Mouse (Mus musculus) liver, embryonic 14.5 days (tissue): ENCODE measurements around the gene Mcm9. TPM values are rescaled to one million over a fixed set of nuclear protein-coding genes. Genes with fewer than 3 reads are reported as not detected.

Source experiments
- ATAC-seq: fragments of 200-750 bp; cut with Nextera tagmentation; 2 replicates; pipeline ENCODE4 v1.8.0; 2017; ENCODE audit warnings: moderate number of reproducible peaks, mild to moderate bottlenecking, moderate library complexity; ENCODE audit not compliant: insufficient read depth
- DNase-seq, 3 experiments: peaks; one replicate each; pipeline ENCODE4 v3.0.0-alpha.2; 2012 to 2013; ENCODE audit warnings: low read depth in 3 of 3, low spot score in 3 of 3
- H3K27ac ChIP-seq: fragments of 300-500 bp; sonication (generic); 2 replicates; pipeline ENCODE4 v1.5.1; 2014; ENCODE audit warnings: moderate library complexity, mild to moderate bottlenecking, control low read depth, inconsistent platforms
- H3K27me3 ChIP-seq: fragments of 300-500 bp; sonication (generic); 2 replicates; pipeline ENCODE4 v1.6.1; 2014; ENCODE audit warnings: mild to moderate bottlenecking, low read length, moderate library complexity; ENCODE audit not compliant: control insufficient read depth, insufficient read depth
- H3K36me3 ChIP-seq: fragments of 300-500 bp; sonication (generic); replicated peaks from 2 replicates; pipeline ENCODE4 v1.6.1; 2014; ENCODE audit warnings: low read depth; ENCODE audit not compliant: control insufficient read depth, insufficient read depth
- H3K4me1 ChIP-seq, 2 experiments: fragments of 200-500 bp in 1 of 2; fragments of 300-500 bp in 1 of 2; sonication (generic) in 1 of 2; replicated peaks; 2 replicates each; pipeline ENCODE4 v1.6.1; 2012 to 2014; ENCODE audit warnings: antibody characterized with exemption in 1 of 2, inconsistent platforms in 1 of 2, low read length in 1 of 2; ENCODE audit not compliant: control insufficient read depth in 2 of 2, insufficient read depth in 2 of 2
- H3K4me2 ChIP-seq: fragments of 300-500 bp; sonication (generic); 2 replicates; pipeline ENCODE4 v1.6.1; 2014; ENCODE audit warnings: low read depth, mild to moderate bottlenecking, control low read depth, moderate library complexity
- H3K4me3 ChIP-seq, 2 experiments: fragments of 200-500 bp in 1 of 2; fragments of 300-500 bp in 1 of 2; sonication (generic) in 1 of 2; 2 replicates each; pipeline ENCODE4 v1.5.1; 2012 to 2014; ENCODE audit warnings: low read depth in 2 of 2, low read length in 2 of 2, mild to moderate bottlenecking in 2 of 2, control low read depth in 1 of 2, inconsistent platforms in 1 of 2, moderate library complexity in 1 of 2; ENCODE audit not compliant: insufficient read depth in 1 of 2
- H3K9ac ChIP-seq: fragments of 300-500 bp; sonication (generic); replicated peaks from 2 replicates; pipeline ENCODE4 v1.6.1; 2014; ENCODE audit warnings: mild to moderate bottlenecking, control low read depth, moderate library complexity
- H3K9me3 ChIP-seq: fragments of 300-500 bp; sonication (generic); 2 replicates; pipeline ENCODE4 v1.6.1; 2016; ENCODE audit warnings: low read length, mixed read lengths; ENCODE audit not compliant: control insufficient read depth
- CTCF ChIP-seq: IDR thresholded peaks from 2 replicates; pipeline ENCODE4 v1.5.1; 2016; ENCODE audit warnings: antibody characterized with exemption, low read depth, control low read depth
- EP300 ChIP-seq: IDR thresholded peaks from 2 replicates; pipeline ENCODE4 v1.6.1; 2016; ENCODE audit warnings: antibody characterized with exemption, low read depth
- WGBS: fragments of 180-500 bp; shearing (Covaris S2); extraction: QIAGEN DNeasy Blood & Tissue Kit; methylation state at CpG from one replicate; pipeline ENCODE4 v1.1.7; 2014; ENCODE audit not compliant: insufficient replicate concordance; 5-methylcytosine and 5-hydroxymethylcytosine counted together
- polyA plus RNA-seq, 2 experiments: library from polyadenylated mRNA; depleted of rRNA in 1 of 2; stranded (reverse) in 1 of 2; unstranded in 1 of 2; fragments of >200 nt; fragmentation: Nextera tagmentation in 1 of 2; extraction: Ambion mirVana in 1 of 2; gene quantifications; 2 replicates each; pipeline versions ENCODE4 v1.2.1 to v1.2.3; 2012 to 2014

Gene Mcm9
- polyA plus RNA-seq, 2 experiments: 2.4 to 4.2 TPM

DNA sequence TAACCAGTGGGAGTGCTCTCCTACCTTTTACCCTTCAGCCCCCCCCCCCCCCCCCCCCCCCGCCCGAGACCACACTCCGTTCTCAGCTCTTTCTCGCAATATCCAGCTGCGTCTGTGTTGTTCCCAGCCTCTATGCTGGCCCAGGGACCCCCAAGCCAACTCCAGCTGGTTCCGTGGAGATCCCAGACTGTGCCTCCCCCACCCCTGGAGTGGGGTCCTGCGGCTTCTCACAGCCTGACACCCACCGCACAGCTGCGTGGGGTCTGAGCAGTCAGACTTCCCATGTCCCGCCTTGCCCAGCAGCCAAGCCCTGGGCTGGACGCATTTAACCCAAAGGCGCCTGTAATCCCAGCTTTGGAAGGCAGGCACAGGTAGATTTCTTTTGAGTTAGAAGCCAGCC is 49.2 kb downstream of the Mcm9 start:
- H3K27me3 ChIP-seq: no peaks in the 10 kb centered on the region
- ATAC-seq (no peak), DNase-seq (no peak)
- peaks cover 0 to 2% of the 10 kb centered on the region in 2 experiments; a peak in 1 of 4 replicates for H3K4me1 ChIP-seq
- H3K9me3 ChIP-seq: no peaks in the 10 kb centered on the region
- no peaks in the 10 kb centered on the region for H3K36me3 ChIP-seq
- TF ChIP-seq CTCF: no peak
- TF ChIP-seq EP300: no peak
- WGBS: 52% methylated on average over 11 of the region's 12 CpGs
- H3K27ac ChIP-seq: no peak overlapping the region
- no peak overlapping the region for H3K9ac ChIP-seq
- H3K4me3 ChIP-seq: peak overlapping the region in 1 of 2 experiments; percentile 36; a peak in 1 of 4 replicates
- H3K4me2 ChIP-seq: peak overlapping the region; percentile 53

DNA sequence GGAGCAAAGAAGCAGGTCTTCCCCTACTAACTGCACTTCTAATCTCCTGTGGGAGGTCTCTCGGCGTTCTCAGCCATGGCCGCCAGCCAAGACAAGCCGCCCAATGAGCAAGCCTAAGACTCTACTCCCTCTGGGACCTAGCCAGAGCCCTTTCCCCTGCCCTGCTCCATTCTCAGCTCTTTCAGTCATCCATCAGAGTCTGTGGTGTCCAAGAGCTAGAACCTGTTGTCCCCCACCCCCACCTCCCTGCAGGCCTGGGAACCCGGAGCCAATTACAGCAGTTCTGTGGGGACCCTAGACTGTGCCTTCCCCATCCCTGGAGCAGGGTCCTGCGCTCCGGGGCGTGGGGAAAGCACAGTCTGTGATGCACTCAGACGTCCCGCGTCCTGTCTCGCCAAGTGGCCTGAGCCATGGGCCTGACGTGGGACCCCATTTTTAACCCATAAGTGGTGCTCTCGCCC is 49.6 kb downstream of the Mcm9 start:
- peak overlapping the region; percentile 13 to 36; a peak in 3 of 4 replicates for H3K4me3 ChIP-seq
- H3K27me3 ChIP-seq: no peaks in the 10 kb centered on the region
- 43% methylated on average over 14 of the region's 14 CpGs for WGBS
- 0 out of 2 replicates have a peak overlapping the region, but pooled peaks have one; percentile 18 for H3K9ac ChIP-seq
- H3K36me3 ChIP-seq: no peaks in the 10 kb centered on the region
- TF ChIP-seq EP300 (no peak), CTCF (no peak)
- peak overlapping the region; percentile 53 for H3K4me2 ChIP-seq
- H3K9me3 ChIP-seq: no peaks in the 10 kb centered on the region
- no peak overlapping the region for H3K27ac ChIP-seq
- H3K4me1 ChIP-seq: peaks cover 0 to 2% of the 10 kb centered on the region in 2 experiments; a peak in 1 of 4 replicates
- DNase-seq (no peak), ATAC-seq (0 out of 2 replicates have a peak, but pooled peaks have one; percentile 35)

DNA sequence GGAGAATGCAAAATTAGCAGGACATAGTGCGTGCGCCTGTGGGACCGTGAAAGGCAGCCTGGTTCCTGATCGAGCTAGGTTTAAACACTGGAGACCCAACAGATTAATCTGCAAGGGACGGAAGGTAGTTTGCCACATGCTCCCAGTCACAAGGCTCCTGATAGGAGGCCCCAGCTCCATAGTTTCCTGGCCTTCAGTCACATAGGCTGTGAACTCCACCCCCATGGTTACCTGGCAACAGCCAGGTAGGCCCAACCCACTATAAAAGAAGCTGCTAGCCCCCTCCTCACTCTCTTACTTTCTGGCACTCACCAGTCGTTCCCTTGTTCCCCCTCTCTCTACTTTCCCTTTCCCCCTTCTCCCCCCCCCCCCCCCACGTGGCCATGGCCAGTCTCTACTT is 50.1 kb downstream of the Mcm9 start:
- Histone ChIP-seq H3K36me3 (no peaks in the 10 kb centered on the region), H3K27me3 (no peaks in the 10 kb centered on the region), H3K4me2 (0 out of 2 replicates have a peak overlapping the region, but pooled peaks have one; percentile 11), H3K4me3 (no peak overlapping the region), H3K27ac (no peak overlapping the region), H3K4me1 (peaks cover 0 to 2% of the 10 kb centered on the region in 2 experiments; a peak in 1 of 4 replicates), H3K9me3 (no peaks in the 10 kb centered on the region), H3K9ac (no peak overlapping the region)
- ATAC-seq (no peak), DNase-seq (no peak)
- WGBS: 49% methylated on average over 6 of the region's 7 CpGs
- TF ChIP-seq EP300 (no peak), CTCF (no peak)

DNA sequence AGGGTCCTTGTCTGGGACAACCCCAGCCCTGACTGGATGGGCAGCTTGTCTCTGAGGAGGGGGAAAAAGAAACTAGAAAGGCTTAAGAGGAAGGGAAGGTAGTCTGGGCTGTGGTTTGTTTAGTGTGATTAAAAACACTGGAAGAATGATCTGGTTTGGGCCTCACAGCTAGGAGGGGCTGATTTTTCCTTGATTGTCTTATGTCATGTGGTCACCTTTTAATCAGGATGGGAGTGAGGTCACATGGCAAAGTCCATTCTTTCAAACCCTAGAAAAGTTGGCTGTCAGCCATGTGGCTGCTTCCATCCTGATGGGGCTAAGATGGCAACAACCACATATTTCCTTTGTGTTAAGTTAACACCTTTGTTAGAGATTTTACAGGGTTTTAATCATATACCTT is 61.7 kb downstream of the Mcm9 start:
- Histone ChIP-seq H3K9me3 (no peaks in the 10 kb centered on the region), H3K27ac (no peak overlapping the region), H3K4me1 (peaks cover 0 to 2% of the 10 kb centered on the region in 2 experiments; a peak in 1 of 4 replicates), H3K36me3 (no peaks in the 10 kb centered on the region), H3K4me3 (no peak overlapping the region), H3K4me2 (no peak overlapping the region), H3K9ac (no peak overlapping the region), H3K27me3 (no peaks in the 10 kb centered on the region)
- no peak for ATAC-seq
- DNase-seq: no peak
- TF ChIP-seq CTCF (no peak), EP300 (no peak)

DNA sequence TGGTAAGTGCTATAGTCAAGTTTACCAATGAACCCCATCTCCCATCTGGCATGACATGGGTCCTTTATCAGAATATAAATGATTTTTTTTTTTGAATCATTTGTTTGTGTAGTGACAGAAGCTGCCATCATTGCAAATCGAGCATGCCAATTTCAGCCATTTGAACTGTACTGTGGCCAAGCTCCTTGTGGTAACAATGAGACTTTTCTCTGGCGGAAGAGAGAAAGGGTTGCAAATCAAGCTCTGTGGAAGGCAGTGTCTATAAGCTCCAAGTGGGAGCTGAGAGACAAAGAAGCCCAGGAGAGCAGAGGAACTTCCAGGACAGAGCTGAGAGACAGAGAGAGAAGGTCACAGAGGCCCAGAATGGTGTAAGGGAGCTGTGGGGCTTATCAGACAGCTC is 64.7 kb downstream of the Mcm9 start:
- no peak overlapping the region for H3K9ac ChIP-seq
- 68% methylated on average over 2 of the region's 2 CpGs for WGBS
- H3K27ac ChIP-seq: no peak overlapping the region

More for the DNA sequence above, 64.7 kb downstream of the Mcm9 start:
- Histone ChIP-seq H3K4me2 (no peak overlapping the region), H3K4me1 (peaks cover 0 to 2% of the 10 kb centered on the region in 2 experiments; a peak in 1 of 4 replicates), H3K9me3 (no peaks in the 10 kb centered on the region), H3K36me3 (no peaks in the 10 kb centered on the region), H3K4me3 (no peak overlapping the region), H3K27me3 (no peaks in the 10 kb centered on the region)
- DNase-seq (no peak), ATAC-seq (no peak)
- no peak for TF ChIP-seq EP300
- TF ChIP-seq CTCF: no peak
